ENCODE assay signal across 8 mouse cellular contexts in the genomic region with DNA sequence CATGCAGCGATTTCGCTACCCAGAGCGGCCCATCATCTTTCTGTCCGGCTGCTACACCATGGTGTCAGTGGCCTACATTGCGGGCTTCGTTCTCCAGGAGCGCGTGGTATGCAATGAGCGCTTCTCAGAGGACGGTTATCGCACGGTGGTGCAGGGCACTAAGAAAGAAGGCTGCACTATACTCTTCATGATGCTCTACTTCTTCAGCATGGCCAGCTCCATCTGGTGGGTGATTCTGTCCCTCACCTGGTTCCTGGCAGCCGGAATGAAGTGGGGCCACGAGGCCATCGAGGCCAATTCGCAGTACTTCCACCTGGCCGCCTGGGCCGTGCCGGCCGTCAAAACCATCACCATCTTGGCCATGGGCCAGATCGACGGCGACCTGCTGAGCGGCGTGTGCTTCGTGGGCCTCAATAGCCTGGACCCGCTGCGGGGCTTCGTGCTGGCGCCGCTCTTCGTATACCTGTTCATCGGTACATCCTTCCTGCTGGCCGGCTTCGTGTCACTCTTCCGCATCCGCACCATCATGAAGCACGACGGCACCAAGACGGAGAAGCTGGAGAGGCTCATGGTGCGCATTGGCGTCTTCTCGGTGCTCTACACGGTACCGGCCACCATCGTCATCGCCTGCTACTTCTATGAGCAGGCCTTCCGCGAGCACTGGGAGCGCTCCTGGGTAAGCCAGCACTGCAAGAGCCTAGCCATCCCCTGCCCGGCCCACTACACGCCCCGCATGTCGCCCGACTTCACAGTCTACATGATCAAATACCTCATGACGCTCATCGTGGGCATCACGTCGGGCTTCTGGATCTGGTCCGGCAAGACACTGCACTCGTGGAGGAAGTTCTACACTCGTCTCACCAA. TPM values are rescaled to one million over a fixed set of nuclear protein-coding genes. Genes with fewer than 3 reads are reported as not detected.
DNase-seq lines count a peak whose midpoint lies in the region; ATAC-seq and TF ChIP-seq lines count a peak whose summit lies in the region.

No protein-coding gene starts in this region.

- 2% methylated on average over 62 of the region's 62 CpGs for WGBS in heart, postnatal 0 days
- WGBS in neural tube, embryonic 13.5 days, result under 1% methylated on average over 62 of the region's 62 CpGs

- H3K9me3 ChIP-seq in heart, postnatal 0 days (replicated peaks; ENCODE audit: control insufficient read depth, low read length), result no peaks in the 10 kb centered on the region
- no peaks in the 10 kb centered on the region for H3K9me3 ChIP-seq in neural tube, embryonic 13.5 days

- peak overlapping the region; percentile 68 for H3K4me2 ChIP-seq in heart, postnatal 0 days (ENCODE audit: low read depth, low read length)
- H3K4me2 ChIP-seq in neural tube, embryonic 13.5 days, result peak overlapping the region; percentile 82

- peaks cover 7% of the 10 kb centered on the region; the same call in 1 of the 2 replicates for H3K4me1 ChIP-seq in heart, postnatal 0 days (ENCODE audit: control insufficient read depth, insufficient read depth)
- peaks cover 67% of the 10 kb centered on the region for H3K4me1 ChIP-seq in neural tube, embryonic 13.5 days (replicated peaks)

- no peak for DNase-seq in layer of hippocampus, adult 2 months (ENCODE audit: low spot score in 2 of 2)
- no peak for DNase-seq in layer of hippocampus, adult 9-10 months (ENCODE audit: low spot score)
- peak; percentile 68 for DNase-seq in embryo, embryonic 10 days (ENCODE audit: low spot score)
- peak; percentile 31 for DNase-seq in heart, postnatal 0 days (ENCODE audit: low spot score)
- peak; percentile 13 for DNase-seq in liver
- no peak for DNase-seq in layer of hippocampus, adult 9-11 months
- no peak for DNase-seq in spleen, adult 12 weeks (ENCODE audit: low spot score)

- H3K27me3 ChIP-seq in heart, postnatal 0 days (ENCODE audit: control insufficient read depth, insufficient read depth, low read length), result peaks cover 7% of the 10 kb centered on the region; the same call in 1 of the 2 replicates
- H3K27me3 ChIP-seq in neural tube, embryonic 13.5 days, result no peaks in the 10 kb centered on the region

- peak overlapping the region; percentile 60 for H3K4me3 ChIP-seq in layer of hippocampus, adult 2 months
- H3K4me3 ChIP-seq in heart, postnatal 0 days (ENCODE audit: low read depth, low read length), result peak overlapping the region; percentile 78
- H3K4me3 ChIP-seq in neural tube, embryonic 13.5 days, result peak overlapping the region; percentile 81

- no peak overlapping the region for H3K27ac ChIP-seq in layer of hippocampus, adult 2 months
- peak overlapping the region; percentile 93 for H3K27ac ChIP-seq in heart, postnatal 0 days (ENCODE audit: low read depth)
- peak overlapping the region; percentile 96 for H3K27ac ChIP-seq in neural tube, embryonic 13.5 days (replicated peaks)

- H3K9ac ChIP-seq in heart, postnatal 0 days (replicated peaks; ENCODE audit: low read depth, low read length), result peak overlapping the region; percentile 80
- H3K9ac ChIP-seq in neural tube, embryonic 13.5 days, result peak overlapping the region; percentile 87

- no peak for ATAC-seq in heart, postnatal 0 days (ENCODE audit: insufficient read depth, low read depth)
- ATAC-seq in neural tube, embryonic 13.5 days (ENCODE audit: low read depth), result no peak

- no peak for TF ChIP-seq EP300 in heart, postnatal 0 days (IDR thresholded peaks at IDR 0.05; ENCODE audit: low read depth)

- H3K36me3 ChIP-seq in heart, postnatal 0 days (replicated peaks; ENCODE audit: control insufficient read depth, insufficient read depth, low read length), result no peaks in the 10 kb centered on the region
- no peaks in the 10 kb centered on the region for H3K36me3 ChIP-seq in neural tube, embryonic 13.5 days

- TF ChIP-seq CTCF in layer of hippocampus, adult 2 months (conservative IDR thresholded peaks at IDR 0.05), result no peak
- TF ChIP-seq CTCF in heart, postnatal 0 days (IDR thresholded peaks at IDR 0.05; ENCODE audit: low read depth), result no peak

RNA-seq across cellular contexts. Expression of gene Fzd2, which starts 1.6 kb away (rescaled TPM):
- total RNA-seq in layer of hippocampus, adult 2 months (2021), result 1 to 10 TPM; 7.5 to 9.2 TPM
- 38.1 and 47.1 TPM in 2 replicates for total RNA-seq in heart, postnatal 0 days (2014; rRNA removed; ENCODE audit: low replicate concordance)
- 6.5 and 7.0 TPM in 2 replicates for polyA plus RNA-seq in heart, postnatal 0 days (2015; fragmentation: Nextera tagmentation; extraction: Ambion mirVana)
- 14.8 and 21.1 TPM in 2 replicates for polyA plus RNA-seq in neural tube, embryonic 13.5 days (2015; fragmentation: Nextera tagmentation; extraction: Ambion mirVana)

RNA-seq across cellular contexts. Expression of gene Gm11627, which starts 26.5 kb away (rescaled TPM):
- total RNA-seq in layer of hippocampus, adult 2 months (2021), result 1 to 10 TPM; 3.9 to 4.2 TPM
- total RNA-seq in heart, postnatal 0 days (2014; rRNA removed; ENCODE audit: low replicate concordance), result 7.9 TPM in 1 of 2 replicates, not detected in the other
- 9.2 and 12.0 TPM in 2 replicates for polyA plus RNA-seq in heart, postnatal 0 days (2015; fragmentation: Nextera tagmentation; extraction: Ambion mirVana)
- polyA plus RNA-seq in neural tube, embryonic 13.5 days (2015; fragmentation: Nextera tagmentation; extraction: Ambion mirVana), result 7.5 and 8.7 TPM in 2 replicates

RNA-seq across cellular contexts. Expression of gene Gpatch8, which starts 49.6 kb away (rescaled TPM):
- 10 to 100 TPM; 53.0 to 58.9 TPM for total RNA-seq in layer of hippocampus, adult 2 months (2021)
- total RNA-seq in heart, postnatal 0 days (2014; rRNA removed; ENCODE audit: low replicate concordance), result 13.5 and 40.8 TPM in 2 replicates
- polyA plus RNA-seq in heart, postnatal 0 days (2015; fragmentation: Nextera tagmentation; extraction: Ambion mirVana), result 23.2 and 25.8 TPM in 2 replicates
- 77.5 and 83.8 TPM in 2 replicates for polyA plus RNA-seq in neural tube, embryonic 13.5 days (2015; fragmentation: Nextera tagmentation; extraction: Ambion mirVana)

RNA-seq across cellular contexts. Expression of gene Meioc, which starts 57.7 kb away (rescaled TPM):
- not detected for total RNA-seq in layer of hippocampus, adult 2 months (2021)
- total RNA-seq in heart, postnatal 0 days (2014; rRNA removed; ENCODE audit: low replicate concordance), result 0.04 TPM in 1 of 2 replicates, not detected in the other
- polyA plus RNA-seq in heart, postnatal 0 days (2015; fragmentation: Nextera tagmentation; extraction: Ambion mirVana), result 0.12 and 0.15 TPM in 2 replicates
- 0.15 and 0.25 TPM in 2 replicates for polyA plus RNA-seq in neural tube, embryonic 13.5 days (2015; fragmentation: Nextera tagmentation; extraction: Ambion mirVana)

Comparison
In these comparisons a context has a peak if more than half of its experiments do, and no peak if none do; other contexts are left out.
1. DNase-seq: peak in embryo, embryonic 10 days (single experiment), heart, postnatal 0 days (single experiment) and liver (single experiment); none in layer of hippocampus, adult 2 months (0 of 2), layer of hippocampus, adult 9-10 months (single experiment), layer of hippocampus, adult 9-11 months (single experiment) and spleen, adult 12 weeks (single experiment).
2. Peak in every context shown above with its lines, with median percentiles within 50 percentile points of each other: H3K4me3 ChIP-seq.